Mouse (Mus musculus): ENCODE results near the gene Hrk. TPM values are rescaled to one million over a fixed set of nuclear protein-coding genes. Genes with fewer than 3 reads are reported as not detected.

Hrk gene
- not detected in 2 replicates for polyA plus RNA-seq (2012; rRNA removed)

- 60% methylated on average over 12 of the region's 12 CpGs for WGBS
These were observed at the start of gene Hrk for GRCm38 (mm10) chr5:118164581-118164980. Gene Hrk (plus strand): TSS chr5:118164648.

GRCm38 (mm10) chr5:118118351-118118750 lies 46.1 kb upstream of the Hrk start:
- no peak for DNase-seq (ENCODE audit: low read depth, low spot score)
- 77% methylated on average over 3 of the region's 3 CpGs for WGBS

More at GRCm38 (mm10) chr5:118164581-118164980, at the start of gene Hrk:
- DNase-seq (ENCODE audit: low read depth, low spot score) = no peak

GRCm38 (mm10) chr5:118118922-118119321 lies 45.5 kb upstream of the Hrk start:
- 95% methylated on average over 5 of the region's 5 CpGs for WGBS
- DNase-seq (ENCODE audit: low read depth, low spot score) = no peak

- 76% methylated on average over 2 of the region's 2 CpGs for WGBS
- no peak for DNase-seq (ENCODE audit: low read depth, low spot score)
These were observed 43.8 kb upstream of the Hrk start for GRCm38 (mm10) chr5:118120670-118121069.

GRCm38 (mm10) chr5:118121928-118122327 lies 42.5 kb upstream of the Hrk start:
- DNase-seq (ENCODE audit: low read depth, low spot score) = no peak
- WGBS = 76% methylated on average over 4 of the region's 4 CpGs

GRCm38 (mm10) chr5:118123096-118123495 lies 41.4 kb upstream of the Hrk start:
- 66% methylated on average over 10 of the region's 10 CpGs for WGBS
- no peak for DNase-seq (ENCODE audit: low read depth, low spot score)

- WGBS = 90% methylated on average over 4 of the region's 4 CpGs
- no peak for DNase-seq (ENCODE audit: low read depth, low spot score)
These were observed 37.8 kb upstream of the Hrk start for GRCm38 (mm10) chr5:118126671-118127070.

GRCm38 (mm10) chr5:118128208-118128607 lies 36.2 kb upstream of the Hrk start:
- 71% methylated on average over 6 of the region's 6 CpGs for WGBS
- no peak for DNase-seq (ENCODE audit: low read depth, low spot score)

GRCm38 (mm10) chr5:118128651-118129050 lies 35.8 kb upstream of the Hrk start:
- 89% methylated on average over 9 of the region's 9 CpGs for WGBS
- DNase-seq (ENCODE audit: low read depth, low spot score) = no peak

- WGBS = 88% methylated on average over 5 of the region's 5 CpGs
- DNase-seq (ENCODE audit: low read depth, low spot score) = no peak
These were observed 28.1 kb upstream of the Hrk start for GRCm38 (mm10) chr5:118136391-118136790.

GRCm38 (mm10) chr5:118139630-118140029 lies 24.8 kb upstream of the Hrk start:
- 93% methylated on average over 8 of the region's 8 CpGs for WGBS

GRCm38 (mm10) chr5:118142471-118142870 lies 22.0 kb upstream of the Hrk start:
- no peak for DNase-seq (ENCODE audit: low read depth, low spot score)
- WGBS = 87% methylated on average over 8 of the region's 8 CpGs

More at GRCm38 (mm10) chr5:118139630-118140029, 24.8 kb upstream of the Hrk start:
- DNase-seq (ENCODE audit: low read depth, low spot score) = no peak

- no peak for DNase-seq (ENCODE audit: low read depth, low spot score)
- 75% methylated on average over 12 of the region's 12 CpGs for WGBS
These were observed 21.0 kb upstream of the Hrk start for GRCm38 (mm10) chr5:118143211-118144026.

GRCm38 (mm10) chr5:118144327-118144726 lies 20.1 kb upstream of the Hrk start:
- no peak for DNase-seq (ENCODE audit: low read depth, low spot score)
- 83% methylated on average over 4 of the region's 4 CpGs for WGBS

GRCm38 (mm10) chr5:118144770-118145169 lies 19.7 kb upstream of the Hrk start:
- whole genome bisulfite sequencing = 76% methylated on average over 6 of the region's 6 CpGs
- DNase-seq (ENCODE audit: low read depth, low spot score) = no peak

- WGBS = 90% methylated on average over 3 of the region's 3 CpGs
- no peak for DNase-seq (ENCODE audit: low read depth, low spot score)
These were observed 19.0 kb upstream of the Hrk start for GRCm38 (mm10) chr5:118145458-118145857.

GRCm38 (mm10) chr5:118145999-118146679 lies 18.3 kb upstream of the Hrk start:
- DNase-seq (ENCODE audit: low read depth, low spot score) = no peak
- WGBS = 74% methylated on average over 15 of the region's 15 CpGs

- no peak for DNase-seq (ENCODE audit: low read depth, low spot score)
- 66% methylated on average over 10 of the region's 10 CpGs for WGBS
These were observed 17.2 kb upstream of the Hrk start for GRCm38 (mm10) chr5:118147264-118147663.

- no peak for DNase-seq (ENCODE audit: low read depth, low spot score)
- WGBS = 28% methylated on average over 3 of the region's 3 CpGs
These were observed 14.7 kb upstream of the Hrk start for GRCm38 (mm10) chr5:118149711-118150110.

- DNase-seq (ENCODE audit: low read depth, low spot score) = peak; percentile 35
- under 1% methylated on average over 67 of the region's 67 CpGs for WGBS
These were observed 9.4 kb upstream of the Hrk start, which contains the start of gene Fbxw8 for GRCm38 (mm10) chr5:118154839-118155564. Gene Fbxw8 (minus strand): TSS chr5:118155464.

Measured in large intestine, adult 2 months (tissue).